In genomic region chr2:93170845-93171200, GRCm38 (mm10) we compare ENCODE assay signal across 13 mouse cellular contexts. TPM values are rescaled to one million over a fixed set of nuclear protein-coding genes. Genes with fewer than 3 reads are reported as not detected.
DNase-seq lines count a peak whose midpoint lies in the region; ATAC-seq lines count a peak whose summit lies in the region.
"Had no signal": no experiment of that assay in that cellular context is flagged by ENCODE, and none has a peak within 500 bp of the region (broad histone marks: within the 10 kb centered on the region; RNA-seq: fewer than 3 reads in every experiment).

No protein-coding gene starts in this region.

- intact Hi-C loops in heart, postnatal 36 days (cut with DNase I): no loop called here

- 42% methylated on average over 5 of the region's 5 CpGs for WGBS in hindbrain, embryonic 15.5 days
- 40% methylated on average over 5 of the region's 5 CpGs for WGBS in neural tube, embryonic 15.5 days

- H3K27ac ChIP-seq in hindbrain, embryonic 15.5 days (replicated peaks): 0 out of 2 replicates have a peak overlapping the region, but pooled peaks have one; percentile 29
- H3K27ac ChIP-seq in neural tube, embryonic 15.5 days (replicated peaks): 0 out of 2 replicates have a peak overlapping the region, but pooled peaks have one; percentile 1
- H3K27ac ChIP-seq: liver, embryonic 12.5 days had no signal

- H3K9me3 ChIP-seq in hindbrain, embryonic 15.5 days: no peaks in the 10 kb centered on the region
- H3K9me3 ChIP-seq in neural tube, embryonic 15.5 days (replicated peaks): no peaks in the 10 kb centered on the region
- H3K9me3 ChIP-seq: liver, embryonic 12.5 days had no signal

- no peaks in the 10 kb centered on the region for H3K27me3 ChIP-seq in hindbrain, embryonic 15.5 days
- H3K27me3 ChIP-seq in neural tube, embryonic 15.5 days (replicated peaks): no peaks in the 10 kb centered on the region

- H3K36me3 ChIP-seq in hindbrain, embryonic 15.5 days: no peaks in the 10 kb centered on the region
- H3K36me3 ChIP-seq in neural tube, embryonic 15.5 days: no peaks in the 10 kb centered on the region
- H3K36me3 ChIP-seq: liver, embryonic 12.5 days had no signal

- H3K4me2 ChIP-seq in hindbrain, embryonic 15.5 days: no peak overlapping the region
- H3K4me2 ChIP-seq in neural tube, embryonic 15.5 days: no peak overlapping the region
- H3K4me2 ChIP-seq: liver, embryonic 12.5 days had no signal

- no peak for ATAC-seq in hindbrain, embryonic 15.5 days (ENCODE audit: low FRiP score, low read depth)
- ATAC-seq in neural tube, embryonic 15.5 days (ENCODE audit: low FRiP score): no peak
- ATAC-seq: liver, embryonic 12.5 days had no signal

- DNase-seq in heart, adult 11 months: peak; percentile 86
- no peak for DNase-seq in heart, postnatal 36 days
- DNase-seq in retina, postnatal 1 day: peak; percentile 76
- DNase-seq in retina, embryonic 14.5 days (ENCODE audit: low spot score): no peak
- DNase-seq in right cerebral cortex, adult 2 months (ENCODE audit: low spot score in 2 of 2): no peak
- DNase-seq in frontal cortex, postnatal 25 days (ENCODE audit: low spot score in 2 of 2): no peak
- DNase-seq: gastrocnemius, postnatal 36 days; kidney, adult 18-20 months; lung, postnatal 10 days had no signal

- H3K9ac ChIP-seq in hindbrain, embryonic 15.5 days: no peak overlapping the region
- H3K9ac ChIP-seq in neural tube, embryonic 15.5 days (replicated peaks): no peak overlapping the region
- H3K9ac ChIP-seq: liver, embryonic 12.5 days had no signal

- no peak overlapping the region for H3K4me3 ChIP-seq in hindbrain, embryonic 15.5 days
- no peak overlapping the region for H3K4me3 ChIP-seq in neural tube, embryonic 15.5 days (replicated peaks)
- H3K4me3 ChIP-seq: liver, embryonic 12.5 days had no signal

- peaks cover 48% of the 10 kb centered on the region for H3K4me1 ChIP-seq in hindbrain, embryonic 15.5 days (replicated peaks)
- H3K4me1 ChIP-seq in neural tube, embryonic 15.5 days: peaks cover 41% of the 10 kb centered on the region
- H3K4me1 ChIP-seq: liver, embryonic 12.5 days had no signal

RNA-seq across cellular contexts. Expression of gene Trp53i11, which starts 16.5 kb away (rescaled TPM):
- 10 to 100 TPM; 32.8 to 43.4 TPM for total RNA-seq in heart, postnatal 36 days (2021)
- polyA plus RNA-seq in hindbrain, embryonic 15.5 days (2015; fragmentation: Nextera tagmentation; extraction: Ambion mirVana): 86.6 and 123 TPM in 2 replicates
- polyA plus RNA-seq in neural tube, embryonic 15.5 days (2015; fragmentation: Nextera tagmentation; extraction: Ambion mirVana): 55.6 and 67.3 TPM in 2 replicates
- total RNA-seq: MEL had no signal

Comparison
In these comparisons a context has a peak if more than half of its experiments do, and no peak if none do; other contexts are left out.
1. DNase-seq: peak in heart, adult 11 months (single experiment) and retina, postnatal 1 day (single experiment); none in heart, postnatal 36 days (0 of 2), retina, embryonic 14.5 days (single experiment), right cerebral cortex, adult 2 months (0 of 2) and frontal cortex, postnatal 25 days (0 of 2).